Mouse (Mus musculus): ENCODE measurements at regions not wholly inside any gene's neighbourhood (a gene's known extent, or its start where the extent isn't known, plus 50 kb on each side); places are given as distances from the start of the nearest gene placed in this dataset.

DNA sequence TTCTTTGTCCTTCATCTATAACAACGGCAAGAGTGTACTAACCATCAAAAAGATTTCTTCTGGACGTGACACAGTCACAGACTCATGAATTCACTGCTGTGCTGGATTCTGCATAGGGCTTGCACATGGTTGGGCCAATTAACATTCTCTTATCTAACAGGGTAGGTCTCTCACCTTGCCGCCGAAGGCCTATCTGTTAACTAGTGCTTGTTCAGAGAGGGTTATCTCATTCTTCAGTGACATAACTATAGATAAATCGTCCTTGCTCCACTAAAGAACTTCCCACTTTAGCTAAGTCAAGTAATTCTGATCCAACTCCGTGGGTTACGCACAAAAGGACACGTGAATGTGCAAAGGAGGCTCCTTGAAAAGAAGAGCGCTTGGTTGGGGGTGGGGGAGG is 899.6 kb downstream of the Basp1 start:
- Histone ChIP-seq H3K27me3 (ENCODE audit: control insufficient read depth, insufficient read depth, low read length) (no peaks in the 10 kb centered on the region), H3K27ac (replicated peaks in 1 of 2; ENCODE audit: control insufficient read depth in 1 of 2, insufficient read depth in 1 of 2, low read depth in 2 of 2, low read length in 2 of 2) (no peak overlapping the region), H3K4me3 (ENCODE audit: control insufficient read depth in 1 of 2, insufficient read depth in 1 of 2, low read depth in 1 of 2, low read length in 2 of 2) (no peak overlapping the region), H3K36me3 (ENCODE audit: control insufficient read depth, insufficient read depth, low read length) (no peaks in the 10 kb centered on the region), H3K4me1 (ENCODE audit: control insufficient read depth in 2 of 2, insufficient read depth in 2 of 2, low read length in 2 of 2) (no peaks in the 10 kb centered on the region), H3K9ac (ENCODE audit: low read length) (no peak overlapping the region), H3K4me2 (ENCODE audit: low read length) (no peak overlapping the region), H3K9me3 (ENCODE audit: control insufficient read depth, low read length) (no peaks in the 10 kb centered on the region)
- ATAC-seq (ENCODE audit: insufficient number of reproducible peaks, insufficient read depth, low FRiP score, low read depth) = no peak
- 56% methylated on average over 9 of the region's 9 CpGs for WGBS

DNA sequence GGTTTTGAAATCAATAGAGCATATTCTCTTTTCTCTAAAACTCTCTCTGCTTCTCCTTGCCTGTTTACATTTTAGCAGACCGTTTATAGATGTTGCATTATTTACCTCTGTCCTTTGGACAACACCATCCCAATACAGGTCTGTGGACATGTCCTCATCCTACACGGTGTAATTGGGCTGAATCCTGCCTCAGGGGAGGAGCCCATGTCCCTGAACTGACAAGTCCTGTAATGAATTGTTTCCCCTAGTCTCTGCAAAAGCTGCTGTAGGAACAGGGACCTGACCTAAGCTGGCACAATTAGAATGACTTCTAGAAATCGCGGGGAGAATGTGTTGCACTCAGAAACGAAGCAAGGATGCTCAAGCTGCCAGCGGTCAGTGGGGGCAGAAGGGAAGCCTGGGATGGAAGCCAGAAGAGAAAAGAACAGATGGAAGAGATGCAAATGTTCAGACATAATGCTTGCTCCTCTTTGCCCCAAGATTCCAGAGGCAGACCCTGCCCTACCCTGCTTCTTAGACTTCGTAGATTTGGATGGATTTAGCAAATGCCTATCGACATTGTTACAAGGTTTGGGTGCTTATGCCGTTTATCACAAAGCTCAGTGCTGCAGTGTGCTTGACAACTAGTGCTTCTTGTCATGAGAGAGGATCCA is 911.5 kb downstream of the Basp1 start:
- H3K4me2 ChIP-seq (ENCODE audit: low read length) = no peak overlapping the region
- H3K9ac ChIP-seq (ENCODE audit: low read length) = no peak overlapping the region
- H3K27me3 ChIP-seq (ENCODE audit: control insufficient read depth, insufficient read depth, low read length) = no peaks in the 10 kb centered on the region
- no peak overlapping the region for H3K4me3 ChIP-seq (ENCODE audit: control insufficient read depth in 1 of 2, insufficient read depth in 1 of 2, low read depth in 1 of 2, low read length in 2 of 2)
- ATAC-seq (ENCODE audit: insufficient number of reproducible peaks, insufficient read depth, low FRiP score, low read depth) = no peak
- 70% methylated on average over 9 of the region's 9 CpGs for WGBS
- H3K36me3 ChIP-seq (ENCODE audit: control insufficient read depth, insufficient read depth, low read length) = no peaks in the 10 kb centered on the region
- H3K9me3 ChIP-seq (ENCODE audit: control insufficient read depth, low read length) = no peaks in the 10 kb centered on the region
- H3K4me1 ChIP-seq (ENCODE audit: control insufficient read depth in 2 of 2, insufficient read depth in 2 of 2, low read length in 2 of 2) = no peaks in the 10 kb centered on the region
- no peak overlapping the region for H3K27ac ChIP-seq (replicated peaks in 1 of 2; ENCODE audit: control insufficient read depth in 1 of 2, insufficient read depth in 1 of 2, low read depth in 2 of 2, low read length in 2 of 2)

DNA sequence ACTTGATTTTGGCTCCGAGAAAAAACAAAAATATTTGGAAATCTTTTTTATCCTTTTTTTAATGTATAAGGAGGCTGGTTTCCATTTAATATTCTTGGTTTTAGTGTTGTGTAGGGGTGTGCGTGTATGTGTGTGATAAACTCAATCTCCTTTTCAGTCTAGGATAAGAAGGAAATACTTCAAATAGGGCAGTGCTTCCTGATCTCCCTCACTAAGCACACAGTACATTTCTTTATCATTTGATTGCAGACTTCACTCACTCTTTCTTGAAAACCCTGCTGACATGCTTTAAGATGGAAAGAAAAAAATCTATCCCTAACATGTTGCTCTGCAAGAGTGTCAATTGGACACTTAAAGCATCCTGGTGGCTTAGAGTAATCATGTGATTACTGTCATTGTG is 927.3 kb downstream of the Basp1 start:
- no peaks in the 10 kb centered on the region for H3K27me3 ChIP-seq (ENCODE audit: control insufficient read depth, insufficient read depth, low read length)
- no peaks in the 10 kb centered on the region for H3K36me3 ChIP-seq (ENCODE audit: control insufficient read depth, insufficient read depth, low read length)
- H3K9ac ChIP-seq (ENCODE audit: low read length) = no peak overlapping the region
- no peak overlapping the region for H3K4me2 ChIP-seq (ENCODE audit: low read length)
- no peaks in the 10 kb centered on the region for H3K9me3 ChIP-seq (ENCODE audit: control insufficient read depth, low read length)
- H3K27ac ChIP-seq (replicated peaks in 1 of 2; ENCODE audit: control insufficient read depth in 1 of 2, insufficient read depth in 1 of 2, low read depth in 2 of 2, low read length in 2 of 2) = no peak overlapping the region
- no peaks in the 10 kb centered on the region for H3K4me1 ChIP-seq (ENCODE audit: control insufficient read depth in 2 of 2, insufficient read depth in 2 of 2, low read length in 2 of 2)
- no peak overlapping the region for H3K4me3 ChIP-seq (ENCODE audit: control insufficient read depth in 1 of 2, insufficient read depth in 1 of 2, low read depth in 1 of 2, low read length in 2 of 2)
- 66% methylated on average over 2 of the region's 2 CpGs for WGBS
- no peak for ATAC-seq (ENCODE audit: insufficient number of reproducible peaks, insufficient read depth, low FRiP score, low read depth)

DNA sequence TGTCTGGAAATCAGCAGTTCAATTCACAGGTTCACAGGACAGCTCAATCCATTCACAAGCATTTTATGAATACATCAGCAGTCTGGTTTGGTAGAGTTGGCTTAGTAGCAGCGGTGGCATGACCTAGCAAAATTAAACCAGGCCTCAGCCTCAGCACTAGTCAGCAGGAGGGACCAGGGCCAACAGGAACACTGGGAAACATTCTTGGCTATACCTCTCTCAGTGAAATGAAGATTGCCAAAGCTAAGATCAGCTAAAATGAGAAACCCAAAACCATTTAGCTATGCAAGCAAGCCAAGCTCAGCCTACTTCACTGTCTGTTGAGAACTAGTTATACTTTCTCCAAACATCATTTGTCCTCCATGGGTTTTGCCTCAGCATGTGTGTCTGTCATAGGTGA is 945.3 kb downstream of the Basp1 start:
- ATAC-seq (ENCODE audit: insufficient number of reproducible peaks, insufficient read depth, low FRiP score, low read depth) = no peak
- H3K27me3 ChIP-seq (ENCODE audit: control insufficient read depth, insufficient read depth, low read length) = no peaks in the 10 kb centered on the region
- H3K4me2 ChIP-seq (ENCODE audit: low read length) = no peak overlapping the region
- H3K9me3 ChIP-seq (ENCODE audit: control insufficient read depth, low read length) = no peaks in the 10 kb centered on the region
- H3K9ac ChIP-seq (ENCODE audit: low read length) = no peak overlapping the region
- no peak overlapping the region for H3K27ac ChIP-seq (replicated peaks in 1 of 2; ENCODE audit: control insufficient read depth in 1 of 2, insufficient read depth in 1 of 2, low read depth in 2 of 2, low read length in 2 of 2)
- no peak overlapping the region for H3K4me3 ChIP-seq (ENCODE audit: control insufficient read depth in 1 of 2, insufficient read depth in 1 of 2, low read depth in 1 of 2, low read length in 2 of 2)
- no peaks in the 10 kb centered on the region for H3K4me1 ChIP-seq (ENCODE audit: control insufficient read depth in 2 of 2, insufficient read depth in 2 of 2, low read length in 2 of 2)
- H3K36me3 ChIP-seq (ENCODE audit: control insufficient read depth, insufficient read depth, low read length) = no peaks in the 10 kb centered on the region
- WGBS = 76% methylated on average over 1 of the region's 1 CpGs

DNA sequence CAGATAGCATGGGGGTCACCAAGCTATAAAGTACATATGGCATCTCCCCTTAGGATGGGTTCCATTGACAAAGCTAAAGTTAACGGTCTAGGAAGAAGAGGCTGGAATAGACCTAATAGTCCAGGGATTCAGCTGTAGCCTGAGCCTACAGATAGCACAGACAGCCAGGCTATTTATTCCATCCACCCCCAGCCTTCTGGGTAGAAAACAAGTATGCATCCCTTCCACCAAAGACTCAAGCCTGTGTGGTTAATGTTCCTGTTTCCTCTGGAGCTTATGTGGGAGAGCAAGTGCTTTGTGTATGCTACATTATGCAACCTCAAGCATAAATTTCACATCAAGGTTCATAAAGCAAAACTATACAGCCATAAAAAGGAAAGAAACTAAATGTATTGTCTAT is 955.8 kb downstream of the Basp1 start:
- no peaks in the 10 kb centered on the region for H3K36me3 ChIP-seq (ENCODE audit: control insufficient read depth, insufficient read depth, low read length)
- no peak overlapping the region for H3K27ac ChIP-seq (replicated peaks in 1 of 2; ENCODE audit: control insufficient read depth in 1 of 2, insufficient read depth in 1 of 2, low read depth in 2 of 2, low read length in 2 of 2)
- WGBS = 82% methylated on average over 1 of the region's 1 CpGs
- H3K4me2 ChIP-seq (ENCODE audit: low read length) = no peak overlapping the region
- H3K9ac ChIP-seq (ENCODE audit: low read length) = no peak overlapping the region
- H3K4me1 ChIP-seq (ENCODE audit: control insufficient read depth in 2 of 2, insufficient read depth in 2 of 2, low read length in 2 of 2) = no peaks in the 10 kb centered on the region
- H3K9me3 ChIP-seq (ENCODE audit: control insufficient read depth, low read length) = no peaks in the 10 kb centered on the region
- ATAC-seq (ENCODE audit: insufficient number of reproducible peaks, insufficient read depth, low FRiP score, low read depth) = no peak
- no peaks in the 10 kb centered on the region for H3K27me3 ChIP-seq (ENCODE audit: control insufficient read depth, insufficient read depth, low read length)
- H3K4me3 ChIP-seq (ENCODE audit: control insufficient read depth in 1 of 2, insufficient read depth in 1 of 2, low read depth in 1 of 2, low read length in 2 of 2) = no peak overlapping the region

DNA sequence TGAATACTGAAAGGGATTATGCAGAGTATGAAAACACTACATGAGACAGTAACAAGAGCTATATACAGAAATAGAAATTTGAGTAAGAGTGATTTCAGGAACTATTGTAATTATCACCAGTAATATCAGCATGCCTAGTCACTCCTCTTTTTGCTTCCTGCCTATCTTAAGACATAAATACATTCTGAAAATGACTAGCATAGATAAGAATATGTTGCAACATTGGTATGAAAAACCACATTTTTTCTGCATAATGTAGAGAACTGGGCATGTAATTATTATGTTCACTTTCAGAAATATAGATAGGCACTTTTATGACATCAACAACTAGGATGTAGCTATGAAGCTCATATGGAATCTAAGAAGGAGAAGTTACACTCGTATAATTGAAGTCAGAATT is 980.5 kb downstream of the Basp1 start:
- Histone ChIP-seq H3K9me3 (ENCODE audit: control insufficient read depth, low read length) (no peaks in the 10 kb centered on the region), H3K4me3 (ENCODE audit: control insufficient read depth in 1 of 2, insufficient read depth in 1 of 2, low read depth in 1 of 2, low read length in 2 of 2) (no peak overlapping the region), H3K27me3 (ENCODE audit: control insufficient read depth, insufficient read depth, low read length) (no peaks in the 10 kb centered on the region), H3K4me2 (ENCODE audit: low read length) (no peak overlapping the region), H3K27ac (replicated peaks in 1 of 2; ENCODE audit: control insufficient read depth in 1 of 2, insufficient read depth in 1 of 2, low read depth in 2 of 2, low read length in 2 of 2) (no peak overlapping the region), H3K36me3 (ENCODE audit: control insufficient read depth, insufficient read depth, low read length) (no peaks in the 10 kb centered on the region), H3K4me1 (ENCODE audit: control insufficient read depth in 2 of 2, insufficient read depth in 2 of 2, low read length in 2 of 2) (no peaks in the 10 kb centered on the region), H3K9ac (ENCODE audit: low read length) (no peak overlapping the region)
- 53% methylated on average over 1 of the region's 1 CpGs for WGBS
- no peak for ATAC-seq (ENCODE audit: insufficient number of reproducible peaks, insufficient read depth, low FRiP score, low read depth)

DNA sequence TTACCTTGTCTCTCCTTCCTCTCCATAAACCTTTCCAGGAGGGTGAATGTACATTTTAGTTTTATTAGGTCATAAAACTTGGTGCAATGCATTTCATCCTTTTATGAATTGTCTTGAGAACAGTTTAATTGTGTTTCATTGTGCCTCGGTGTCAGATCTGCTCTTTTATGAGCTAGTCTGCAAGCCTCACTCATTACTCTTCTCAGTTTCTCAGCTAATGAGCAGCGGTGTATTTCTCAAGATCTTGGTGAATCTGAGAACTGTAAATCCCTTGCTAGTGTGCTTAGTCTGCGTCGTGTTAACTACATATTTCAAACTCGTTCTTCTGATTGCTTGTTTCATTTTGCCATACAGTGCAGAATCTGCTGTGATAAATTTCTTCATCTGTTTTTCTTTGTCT is 984.4 kb downstream of the Basp1 start:
- H3K27ac ChIP-seq (replicated peaks in 1 of 2; ENCODE audit: control insufficient read depth in 1 of 2, insufficient read depth in 1 of 2, low read depth in 2 of 2, low read length in 2 of 2) = no peak overlapping the region
- H3K27me3 ChIP-seq (ENCODE audit: control insufficient read depth, insufficient read depth, low read length) = no peaks in the 10 kb centered on the region
- WGBS = 66% methylated on average over 5 of the region's 5 CpGs
- no peak overlapping the region for H3K4me3 ChIP-seq (ENCODE audit: control insufficient read depth in 1 of 2, insufficient read depth in 1 of 2, low read depth in 1 of 2, low read length in 2 of 2)
- H3K9me3 ChIP-seq (ENCODE audit: control insufficient read depth, low read length) = no peaks in the 10 kb centered on the region
- no peak overlapping the region for H3K9ac ChIP-seq (ENCODE audit: low read length)
- no peaks in the 10 kb centered on the region for H3K36me3 ChIP-seq (ENCODE audit: control insufficient read depth, insufficient read depth, low read length)
- H3K4me1 ChIP-seq (ENCODE audit: control insufficient read depth in 2 of 2, insufficient read depth in 2 of 2, low read length in 2 of 2) = no peaks in the 10 kb centered on the region
- no peak overlapping the region for H3K4me2 ChIP-seq (ENCODE audit: low read length)
- ATAC-seq (ENCODE audit: insufficient number of reproducible peaks, insufficient read depth, low FRiP score, low read depth) = no peak

DNA sequence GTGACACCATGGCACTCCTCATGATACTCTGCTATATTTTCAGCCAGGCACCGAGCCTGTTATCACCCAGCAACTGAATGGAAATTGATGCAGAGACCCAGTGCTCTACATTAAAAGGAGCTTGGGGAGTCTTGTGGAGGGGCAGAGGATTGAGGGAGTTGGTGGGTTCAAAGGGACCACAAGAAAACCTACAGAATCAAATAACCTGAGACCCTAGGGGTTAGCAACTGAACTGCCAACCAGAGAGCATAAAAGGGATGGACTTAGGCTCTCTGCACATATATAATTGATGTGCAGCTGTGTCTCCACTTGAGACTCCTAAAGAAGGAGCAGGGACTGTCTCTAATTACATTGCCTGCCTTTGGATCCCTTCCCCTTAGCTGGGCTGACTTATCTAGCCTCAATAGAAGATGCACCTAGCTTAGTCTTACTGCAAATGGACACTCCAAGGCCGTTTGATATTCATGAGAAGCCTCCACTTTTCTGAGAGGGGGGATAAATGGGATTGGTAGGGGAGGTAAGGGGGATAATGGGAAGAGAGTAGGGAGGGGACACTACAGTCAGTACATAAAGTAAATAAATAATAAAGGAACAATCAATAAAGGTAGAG is 991.1 kb downstream of the Basp1 start:
- no peak for ATAC-seq (ENCODE audit: insufficient number of reproducible peaks, insufficient read depth, low FRiP score, low read depth)
- Histone ChIP-seq H3K9me3 (ENCODE audit: control insufficient read depth, low read length) (no peaks in the 10 kb centered on the region), H3K4me2 (ENCODE audit: low read length) (no peak overlapping the region), H3K9ac (ENCODE audit: low read length) (no peak overlapping the region), H3K27me3 (ENCODE audit: control insufficient read depth, insufficient read depth, low read length) (no peaks in the 10 kb centered on the region), H3K27ac (replicated peaks in 1 of 2; ENCODE audit: control insufficient read depth in 1 of 2, insufficient read depth in 1 of 2, low read depth in 2 of 2, low read length in 2 of 2) (no peak overlapping the region), H3K36me3 (ENCODE audit: control insufficient read depth, insufficient read depth, low read length) (no peaks in the 10 kb centered on the region), H3K4me3 (ENCODE audit: control insufficient read depth in 1 of 2, insufficient read depth in 1 of 2, low read depth in 1 of 2, low read length in 2 of 2) (no peak overlapping the region), H3K4me1 (ENCODE audit: control insufficient read depth in 2 of 2, insufficient read depth in 2 of 2, low read length in 2 of 2) (no peaks in the 10 kb centered on the region)
- 45% methylated on average over 2 of the region's 2 CpGs for WGBS
